In genomic region chr17:45243103-45243502, GRCm38 (mm10) we compare ENCODE assay signal across 17 mouse cellular contexts.
DNase-seq lines count a peak whose midpoint lies in the region; ATAC-seq and TF ChIP-seq lines count a peak whose summit lies in the region.
"Had no signal": no experiment of that assay in that cellular context is flagged by ENCODE, and none has a peak within 500 bp of the region (broad histone marks: within the 10 kb centered on the region; RNA-seq: fewer than 3 reads in every experiment).

No protein-coding gene starts in this region.

- H3K27ac ChIP-seq in intestine, embryonic 14.5 days (ENCODE audit: low read depth), result no peak overlapping the region
- H3K27ac ChIP-seq in intestine, postnatal 0 days (ENCODE audit: low read depth, low read length), result no peak overlapping the region
- H3K27ac ChIP-seq in lung, postnatal 0 days (ENCODE audit: low read length), result no peak overlapping the region
- no peak overlapping the region for H3K27ac ChIP-seq in limb, embryonic 11.5 days (replicated peaks; ENCODE audit: low read depth, low read length)
- 0 out of 2 replicates have a peak overlapping the region, but pooled peaks have one; percentile 11 for H3K27ac ChIP-seq in stomach, embryonic 16.5 days (ENCODE audit: low read length)
- H3K27ac ChIP-seq: forebrain, embryonic 15.5 days; heart, adult 2 months; neural tube, embryonic 12.5 days had no signal

- H3K9ac ChIP-seq in intestine, embryonic 14.5 days (ENCODE audit: low read length), result no peak overlapping the region
- H3K9ac ChIP-seq in intestine, postnatal 0 days (ENCODE audit: low read depth, low read length), result no peak overlapping the region
- no peak overlapping the region for H3K9ac ChIP-seq in lung, postnatal 0 days (replicated peaks; ENCODE audit: low read depth)
- no peak overlapping the region for H3K9ac ChIP-seq in limb, embryonic 11.5 days (ENCODE audit: low read length)
- H3K9ac ChIP-seq in stomach, embryonic 16.5 days (ENCODE audit: low read length), result no peak overlapping the region
- H3K9ac ChIP-seq: forebrain, embryonic 15.5 days; liver, postnatal 0 days; neural tube, embryonic 12.5 days had no signal

- no peaks in the 10 kb centered on the region for H3K36me3 ChIP-seq in intestine, embryonic 14.5 days (ENCODE audit: control insufficient read depth, insufficient read depth, low read length)
- H3K36me3 ChIP-seq in intestine, postnatal 0 days (ENCODE audit: control insufficient read depth, insufficient read depth), result no peaks in the 10 kb centered on the region
- no peaks in the 10 kb centered on the region for H3K36me3 ChIP-seq in lung, postnatal 0 days (ENCODE audit: insufficient read depth, low read length)
- no peaks in the 10 kb centered on the region for H3K36me3 ChIP-seq in limb, embryonic 11.5 days (ENCODE audit: control insufficient read depth, insufficient read depth, low read length)
- H3K36me3 ChIP-seq in stomach, embryonic 16.5 days (ENCODE audit: control insufficient read depth, insufficient read depth, low read length), result no peaks in the 10 kb centered on the region
- H3K36me3 ChIP-seq: forebrain, embryonic 15.5 days; neural tube, embryonic 12.5 days had no signal

- H3K4me2 ChIP-seq in intestine, embryonic 14.5 days (ENCODE audit: low read length), result no peak overlapping the region
- no peak overlapping the region for H3K4me2 ChIP-seq in intestine, postnatal 0 days (replicated peaks; ENCODE audit: low read depth)
- no peak overlapping the region for H3K4me2 ChIP-seq in lung, postnatal 0 days (replicated peaks; ENCODE audit: low read depth, low read length)
- H3K4me2 ChIP-seq in limb, embryonic 11.5 days (ENCODE audit: low read depth, severe bottlenecking), result no peak overlapping the region
- H3K4me2 ChIP-seq in stomach, embryonic 16.5 days (ENCODE audit: low read depth, low read length), result no peak overlapping the region
- H3K4me2 ChIP-seq: forebrain, embryonic 15.5 days; neural tube, embryonic 12.5 days had no signal

- no peak for TF ChIP-seq POLR2A in lung, adult 2 months (IDR thresholded peaks at IDR 0.05; ENCODE audit: borderline replicate concordance, extremely low read depth, low read depth, low read length)

- peaks cover 12% of the 10 kb centered on the region; the same call in 1 of the 2 replicates for H3K4me1 ChIP-seq in intestine, embryonic 14.5 days (replicated peaks; ENCODE audit: control insufficient read depth, insufficient read depth, low read length)
- no peaks in the 10 kb centered on the region for H3K4me1 ChIP-seq in intestine, postnatal 0 days (replicated peaks; ENCODE audit: control insufficient read depth, insufficient read depth, low read length)
- no peaks in the 10 kb centered on the region for H3K4me1 ChIP-seq in lung, postnatal 0 days (ENCODE audit: insufficient read depth, low read depth, low read length)
- H3K4me1 ChIP-seq in lung, adult 2 months (ENCODE audit: control insufficient read depth, insufficient read depth, low read length), result no peaks in the 10 kb centered on the region
- H3K4me1 ChIP-seq in limb, embryonic 11.5 days (ENCODE audit: control insufficient read depth, insufficient read depth, low read length), result no peaks in the 10 kb centered on the region
- H3K4me1 ChIP-seq in stomach, embryonic 16.5 days (ENCODE audit: control insufficient read depth, insufficient read depth, low read length), result peaks cover 13% of the 10 kb centered on the region
- H3K4me1 ChIP-seq: forebrain, embryonic 15.5 days; neural tube, embryonic 12.5 days had no signal

- 0 out of 2 replicates have a peak, but pooled peaks have one; percentile 66 for ATAC-seq in intestine, embryonic 14.5 days (replicated peaks; ENCODE audit: low FRiP score, low TSS enrichment, low read depth)
- no peak for ATAC-seq in intestine, postnatal 0 days
- peak; percentile 66 for ATAC-seq in lung, postnatal 0 days
- ATAC-seq in limb, embryonic 11.5 days (ENCODE audit: insufficient number of reproducible peaks, low FRiP score, low TSS enrichment, low read depth), result peak; percentile 57; the same call in 1 of the 2 replicates
- 0 out of 2 replicates have a peak, but pooled peaks have one; percentile 34 for ATAC-seq in stomach, embryonic 16.5 days (ENCODE audit: insufficient read depth, low FRiP score)
- no peak for ATAC-seq in frontal cortex, adult (ENCODE audit: low TSS enrichment)
- ATAC-seq: forebrain, embryonic 15.5 days; liver, postnatal 0 days; Patski had no signal

- no peak for TF ChIP-seq CTCF in intestine, postnatal 0 days (IDR thresholded peaks at IDR 0.05; ENCODE audit: low read depth)
- TF ChIP-seq CTCF in lung, postnatal 0 days (IDR thresholded peaks at IDR 0.05), result no peak
- no peak for TF ChIP-seq CTCF in lung, adult 2 months (IDR thresholded peaks at IDR 0.05; ENCODE audit: insufficient read depth, low read length)

- TF ChIP-seq EP300 in lung, postnatal 0 days (IDR thresholded peaks at IDR 0.05), result no peak

- no peaks in the 10 kb centered on the region for H3K9me3 ChIP-seq in intestine, embryonic 14.5 days (ENCODE audit: control insufficient read depth, low read length)
- H3K9me3 ChIP-seq in intestine, postnatal 0 days (ENCODE audit: control insufficient read depth), result no peaks in the 10 kb centered on the region
- no peaks in the 10 kb centered on the region for H3K9me3 ChIP-seq in lung, postnatal 0 days (ENCODE audit: low read length)
- no peaks in the 10 kb centered on the region for H3K9me3 ChIP-seq in limb, embryonic 11.5 days (ENCODE audit: control insufficient read depth, low read length)
- no peaks in the 10 kb centered on the region for H3K9me3 ChIP-seq in stomach, embryonic 16.5 days (replicated peaks; ENCODE audit: control insufficient read depth, low read length)
- H3K9me3 ChIP-seq: forebrain, embryonic 15.5 days; neural tube, embryonic 12.5 days had no signal

- no peaks in the 10 kb centered on the region for H3K27me3 ChIP-seq in intestine, embryonic 14.5 days (replicated peaks; ENCODE audit: control insufficient read depth, insufficient read depth, low read length)
- H3K27me3 ChIP-seq in intestine, postnatal 0 days (replicated peaks; ENCODE audit: control insufficient read depth, insufficient read depth, low read length), result no peaks in the 10 kb centered on the region
- H3K27me3 ChIP-seq in lung, postnatal 0 days (replicated peaks; ENCODE audit: insufficient read depth, low read length), result no peaks in the 10 kb centered on the region
- no peaks in the 10 kb centered on the region for H3K27me3 ChIP-seq in limb, embryonic 11.5 days (ENCODE audit: control insufficient read depth, insufficient read depth, low read length)
- no peaks in the 10 kb centered on the region for H3K27me3 ChIP-seq in stomach, embryonic 16.5 days (ENCODE audit: control insufficient read depth, insufficient read depth, low read length)
- H3K27me3 ChIP-seq: forebrain, embryonic 15.5 days; neural tube, embryonic 12.5 days; Patski had no signal

- no peak for DNase-seq in intestine, embryonic 14.5 days (ENCODE audit: low spot score)
- DNase-seq in lung, postnatal 0 days (ENCODE audit: low spot score), result peak; percentile 59
- no peak for DNase-seq in lung, adult 2 months
- no peak for DNase-seq in limb, embryonic 11.5 days (ENCODE audit: low spot score)
- DNase-seq in frontal cortex, postnatal 36 days (ENCODE audit: low spot score in 2 of 2), result no peak
- DNase-seq: cerebellum, adult 11 months; cerebellum, postnatal 25 days; heart, adult 2 months; kidney, adult 8-10 months; liver, postnatal 0 days; thymus, adult 18-20 months had no signal

- H3K4me3 ChIP-seq in intestine, embryonic 14.5 days (ENCODE audit: low read depth, low read length), result no peak overlapping the region
- H3K4me3 ChIP-seq in intestine, postnatal 0 days (ENCODE audit: low read depth, low read length), result no peak overlapping the region
- H3K4me3 ChIP-seq in lung, postnatal 0 days (ENCODE audit: low read depth, low read length), result no peak overlapping the region
- no peak overlapping the region for H3K4me3 ChIP-seq in lung, adult 2 months (replicated peaks; ENCODE audit: extremely low read depth, low read depth, low read length)
- H3K4me3 ChIP-seq in limb, embryonic 11.5 days (ENCODE audit: low read depth, low read length), result no peak overlapping the region
- no peak overlapping the region for H3K4me3 ChIP-seq in stomach, embryonic 16.5 days (replicated peaks; ENCODE audit: low read length)
- H3K4me3 ChIP-seq: forebrain, embryonic 15.5 days; heart, adult 2 months; neural tube, embryonic 12.5 days had no signal

- 29% methylated on average over 7 of the region's 7 CpGs for WGBS in intestine, embryonic 14.5 days
- WGBS in intestine, postnatal 0 days, result 53% methylated on average over 7 of the region's 7 CpGs
- 39% methylated on average over 7 of the region's 7 CpGs for WGBS in lung, postnatal 0 days
- WGBS in lung, adult 2 months, result 68% methylated on average over 7 of the region's 7 CpGs
- WGBS in limb, embryonic 11.5 days, result 58% methylated on average over 7 of the region's 7 CpGs
- 43% methylated on average over 7 of the region's 7 CpGs for WGBS in stomach, embryonic 16.5 days

Comparison
In these comparisons a context has a peak if more than half of its experiments do, and no peak if none do; other contexts are left out.
1. ATAC-seq: peak in intestine, embryonic 14.5 days (single experiment), lung, postnatal 0 days (single experiment), limb, embryonic 11.5 days (single experiment) and stomach, embryonic 16.5 days (single experiment); none in intestine, postnatal 0 days (single experiment) and frontal cortex, adult (single experiment).